Mouse (Mus musculus) MEL (cell line): ENCODE results near the gene Tprn. TPM values are rescaled to one million over a fixed set of nuclear protein-coding genes. Genes with fewer than 3 reads are reported as not detected.

Experiments
- DNase-seq: peaks from one replicate; pipeline ENCODE4 v3.0.0; 2011; ENCODE audit warnings: low read depth, low spot score
- H3K27ac ChIP-seq: 2 replicates; pipeline ENCODE4 v1.5.1; 2012; ENCODE audit warnings: low read depth, mild to moderate bottlenecking, control low read depth, low read length, moderate library complexity; ENCODE audit not compliant: control insufficient read depth
- H3K27me3 ChIP-seq, 2 experiments: fragments of 150-350 bp in 1 of 2; sonication (generic) in 1 of 2; 2 replicates each; pipeline ENCODE4 v1.6.1; 2012; ENCODE audit warnings: low read length in 2 of 2, mild to moderate bottlenecking in 2 of 2, improper control_type of control experiment in 1 of 2, moderate library complexity in 1 of 2; ENCODE audit not compliant: insufficient read depth in 2 of 2, control insufficient read depth in 1 of 2
- H3K36me3 ChIP-seq, 2 experiments: 2 replicates each; pipeline ENCODE4 v1.6.1; 2012 to 2014; ENCODE audit warnings: low read length in 2 of 2, improper control_type of control experiment in 1 of 2, inconsistent platforms in 1 of 2, mild to moderate bottlenecking in 1 of 2; ENCODE audit not compliant: insufficient read depth in 2 of 2, control insufficient read depth in 1 of 2
- H3K4me1 ChIP-seq, 2 experiments: fragments of 150-350 bp in 1 of 2; sonication (generic) in 1 of 2; 2 replicates each; pipeline ENCODE4 v1.6.1; 2012; ENCODE audit warnings: low read length in 2 of 2, improper control_type of control experiment in 1 of 2, mild to moderate bottlenecking in 1 of 2; ENCODE audit not compliant: insufficient read depth in 2 of 2, control insufficient read depth in 1 of 2
- H3K4me3 ChIP-seq, 2 experiments: fragments of 150-350 bp in 1 of 2; sonication (generic) in 1 of 2; 2 replicates each; pipeline ENCODE4 v1.5.1; 2012; ENCODE audit warnings: low read depth in 2 of 2, low read length in 2 of 2, mild to moderate bottlenecking in 2 of 2, moderate library complexity in 2 of 2, control low read depth in 1 of 2, improper control_type of control experiment in 1 of 2; ENCODE audit not compliant: control insufficient read depth in 1 of 2, insufficient read depth in 1 of 2
- H3K79me2 ChIP-seq: 2 replicates; pipeline ENCODE4 v1.6.1; 2012; ENCODE audit warnings: mild to moderate bottlenecking, low read length, moderate library complexity; ENCODE audit not compliant: control insufficient read depth, poor library complexity, insufficient read depth
- H3K9ac ChIP-seq: 2 replicates; pipeline ENCODE4 v1.6.1; 2012; ENCODE audit warnings: low read depth, mild to moderate bottlenecking, control low read depth, low read length, moderate library complexity; ENCODE audit not compliant: control insufficient read depth, poor library complexity, severe bottlenecking
- H3K9me3 ChIP-seq: fragments of 150-350 bp; sonication (generic); replicated peaks from 2 replicates; pipeline ENCODE4 v1.6.1; 2012; ENCODE audit warnings: mild to moderate bottlenecking, low read length, improper control_type of control experiment, moderate library complexity; ENCODE audit not compliant: insufficient read depth
- CHD1 ChIP-seq: IDR thresholded peaks from 2 replicates; pipeline ENCODE4 v1.6.1; 2012; ENCODE audit warnings: low read depth, mild to moderate bottlenecking, inconsistent platforms, low read length, improper control_type of control experiment
- CTCF ChIP-seq, 3 experiments: IDR thresholded peaks in 2 of 3; conservative IDR thresholded peaks in 1 of 3; 2 replicates each; pipeline ENCODE4 v1.5.1; 2011 to 2012; ENCODE audit warnings: low read length in 3 of 3, low read depth in 2 of 3, mild to moderate bottlenecking in 2 of 3, improper control_type of control experiment in 1 of 3, inconsistent platforms in 1 of 3, mixed read lengths in 1 of 3, moderate library complexity in 1 of 3; ENCODE audit not compliant: control insufficient read depth in 1 of 3, insufficient read depth in 1 of 3, poor library complexity in 1 of 3, severe bottlenecking in 1 of 3
- ETS1 ChIP-seq: IDR thresholded peaks from 2 replicates; pipeline ENCODE4 v1.6.1; 2012; ENCODE audit warnings: low read depth, mild to moderate bottlenecking, inconsistent platforms, low read length, improper control_type of control experiment, moderate library complexity
- HCFC1 ChIP-seq: IDR thresholded peaks from 2 replicates; pipeline ENCODE4 v1.6.1; 2012; ENCODE audit warnings: low read depth, mild to moderate bottlenecking, inconsistent platforms, low read length, improper control_type of control experiment, moderate library complexity
- JUND ChIP-seq: IDR thresholded peaks from 2 replicates; pipeline ENCODE4 v1.6.1; 2011; ENCODE audit warnings: low read depth, mild to moderate bottlenecking, improper control_type of control experiment, low read length
- KAT2A ChIP-seq: conservative IDR thresholded peaks from 2 replicates; pipeline ENCODE4 v1.6.1; 2012; ENCODE audit warnings: low read depth, low read length, improper control_type of control experiment, inconsistent platforms
- MAFK ChIP-seq: IDR thresholded peaks from 2 replicates; pipeline ENCODE4 v1.6.1; 2011; ENCODE audit warnings: low read depth, mild to moderate bottlenecking, low read length, improper control_type of control experiment, borderline replicate concordance
- MAX ChIP-seq: IDR thresholded peaks from 2 replicates; pipeline ENCODE4 v1.6.1; 2011; ENCODE audit warnings: low read length, improper control_type of control experiment
- MAZ ChIP-seq: IDR thresholded peaks from 2 replicates; pipeline ENCODE4 v1.6.1; 2012; ENCODE audit warnings: low read depth, mild to moderate bottlenecking, inconsistent platforms, low read length, improper control_type of control experiment
- MEF2A ChIP-seq: IDR thresholded peaks from 2 replicates; pipeline ENCODE4 v1.6.1; 2014; ENCODE audit warnings: low read depth, mild to moderate bottlenecking, inconsistent platforms, low read length, improper control_type of control experiment; ENCODE audit not compliant: poor library complexity, insufficient replicate concordance, severe bottlenecking; ENCODE audit errors: extremely low read depth
- MXI1 ChIP-seq: IDR thresholded peaks from 2 replicates; pipeline ENCODE4 v1.6.1; 2011; ENCODE audit warnings: mild to moderate bottlenecking, low read depth, low read length, improper control_type of control experiment
- MYB ChIP-seq: IDR thresholded peaks from 2 replicates; pipeline ENCODE4 v1.6.1; 2011; ENCODE audit warnings: mild to moderate bottlenecking, low read depth, low read length, improper control_type of control experiment
- MYC ChIP-seq: IDR thresholded peaks from 2 replicates; pipeline ENCODE4 v1.6.1; 2011; ENCODE audit warnings: low read depth, mild to moderate bottlenecking, low read length, improper control_type of control experiment, moderate library complexity
- NELFE ChIP-seq: IDR thresholded peaks from 2 replicates; pipeline ENCODE4 v1.6.1; 2011; ENCODE audit warnings: low read depth, low read length, improper control_type of control experiment
- POLR2A ChIP-seq, 2 experiments: IDR thresholded peaks; 2 replicates each; pipeline ENCODE4 v1.6.1; 2011 to 2012; ENCODE audit warnings: low read length in 2 of 2, mild to moderate bottlenecking in 2 of 2, control low read depth in 1 of 2, improper control_type of control experiment in 1 of 2, low read depth in 1 of 2, moderate library complexity in 1 of 2; ENCODE audit not compliant: control insufficient read depth in 1 of 2, insufficient read depth in 1 of 2, poor library complexity in 1 of 2
- POLR2AphosphoS2 ChIP-seq: IDR thresholded peaks from 2 replicates; pipeline ENCODE4 v1.6.1; 2011; ENCODE audit warnings: low read length, improper control_type of control experiment
- RAD21 ChIP-seq: IDR thresholded peaks from 2 replicates; pipeline ENCODE4 v1.6.1; 2011; ENCODE audit warnings: mild to moderate bottlenecking, low read depth, low read length, improper control_type of control experiment
- TBP ChIP-seq: IDR thresholded peaks from 2 replicates; pipeline ENCODE4 v1.8.0; 2011; ENCODE audit warnings: low read depth, low read length, improper control_type of control experiment
- TCF12 ChIP-seq: IDR thresholded peaks from 2 replicates; pipeline ENCODE4 v1.6.1; 2014; ENCODE audit warnings: low read depth, mild to moderate bottlenecking, inconsistent platforms, low read length, improper control_type of control experiment, moderate library complexity
- USF1 ChIP-seq: IDR thresholded peaks from 2 replicates; pipeline ENCODE4 v1.6.1; 2014; ENCODE audit warnings: low read depth, mild to moderate bottlenecking, inconsistent platforms, low read length, improper control_type of control experiment, moderate library complexity
- polyA plus RNA-seq, 2 experiments: library from polyadenylated mRNA; stranded (reverse) in 1 of 2; unstranded in 1 of 2; fragments of >175 nt in 1 of 2; fragments of >200 nt in 1 of 2; gene quantifications; 2 replicates each; pipeline versions ENCODE4 v1.2.1 to v1.2.4; 2012; ENCODE audit warnings: low replicate concordance in 2 of 2, low read depth in 1 of 2; ENCODE audit not compliant: insufficient read length in 2 of 2, insufficient read depth in 1 of 2, missing spikeins in 1 of 2
- total RNA-seq: library from RNA; depleted of rRNA; stranded (reverse); fragments of 300-350 nt; gene quantifications from 2 replicates; pipeline ENCODE4 v1.2.3, GENCODE M21; 2012

Tprn gene
- total and polyA plus RNA-seq, 3 experiments, result 32.9 to 50.8 TPM; not detected in 1

GRCm38 (mm10) chr2:25263623-25264285 is 1.3 kb downstream of the Tprn start:
- Histone ChIP-seq H3K27ac (peak overlapping the region; percentile 48; the same call in 1 of the 2 replicates), H3K27me3 (no peaks in the 10 kb centered on the region), H3K4me1 (peaks cover 10 to 48% of the 10 kb centered on the region in 2 experiments), H3K4me3 (peak overlapping the region; percentile 90 to 95), H3K9ac (peak overlapping the region; percentile 93), H3K36me3 (peaks cover 0 to 36% of the 10 kb centered on the region in 2 experiments; a peak in 2 of 4 replicates), H3K79me2 (peaks cover 55% of the 10 kb centered on the region), H3K9me3 (no peaks in the 10 kb centered on the region)
- DNase-seq, result no peak
- TF ChIP-seq MEF2A (no peak), CHD1 (0 out of 2 replicates have a peak, but pooled peaks have one; percentile 10)

GRCm38 (mm10) chr2:25264286-25264660 is 1.9 kb downstream of the Tprn start:
- no peaks in the 10 kb centered on the region for H3K27me3 ChIP-seq
- peaks cover 10 to 52% of the 10 kb centered on the region in 2 experiments for H3K4me1 ChIP-seq
- no peak overlapping the region for H3K27ac ChIP-seq
- H3K79me2 ChIP-seq, result peaks cover 55% of the 10 kb centered on the region
- peak overlapping the region; percentile 93 for H3K9ac ChIP-seq
- no peaks in the 10 kb centered on the region for H3K9me3 ChIP-seq
- peak overlapping the region; percentile 90 to 95 for H3K4me3 ChIP-seq
- no peak for DNase-seq
- peaks cover 0 to 36% of the 10 kb centered on the region in 2 experiments; a peak in 2 of 4 replicates for H3K36me3 ChIP-seq
- TF ChIP-seq MYC (no peak), NELFE (no peak), HCFC1 (no peak), USF1 (no peak), MAZ (no peak), TBP (no peak), MXI1 (no peak), TCF12 (no peak), KAT2A (no peak), CHD1 (no peak), MAX (no peak), JUND (no peak), ETS1 (no peak), POLR2A (IDR thresholded peaks at IDR 0.05; ENCODE audit: control insufficient read depth in 1 of 2, insufficient read depth in 1 of 2, low read depth in 1 of 2, low read length in 2 of 2, poor library complexity in 1 of 2) (no peak), RAD21 (no peak), CTCF (IDR thresholded peaks at IDR 0.05 in 2 of 3, conservative IDR thresholded peaks at IDR 0.05 in 1 of 3; ENCODE audit: control insufficient read depth in 1 of 3, insufficient read depth in 1 of 3, low read depth in 2 of 3, low read length in 3 of 3, poor library complexity in 1 of 3, severe bottlenecking in 1 of 3) (no peak), POLR2AphosphoS2 (no peak), MAFK (no peak), MYB (no peak)
